Mouse (Mus musculus) E14TG2a.4 (cell line): ENCODE measurements at regions not wholly inside any gene's neighbourhood (a gene's known extent, or its start where the extent isn't known, plus 50 kb on each side); places are given as distances from the start of the nearest gene placed in this dataset.

Experiments
- CTCF ChIP-seq: conservative IDR thresholded peaks from 2 replicates; pipeline ENCODE4 v1.5.1; 2014; ENCODE audit warnings: low read length
- NANOG ChIP-seq: IDR thresholded peaks from 2 replicates; pipeline ENCODE4 v1.6.1; 2014; ENCODE audit warnings: borderline replicate concordance, low read length, mixed read lengths
- POU5F1 ChIP-seq: IDR thresholded peaks from 2 replicates; pipeline ENCODE4 v1.6.1; 2014; ENCODE audit warnings: low read length, borderline replicate concordance

DNA sequence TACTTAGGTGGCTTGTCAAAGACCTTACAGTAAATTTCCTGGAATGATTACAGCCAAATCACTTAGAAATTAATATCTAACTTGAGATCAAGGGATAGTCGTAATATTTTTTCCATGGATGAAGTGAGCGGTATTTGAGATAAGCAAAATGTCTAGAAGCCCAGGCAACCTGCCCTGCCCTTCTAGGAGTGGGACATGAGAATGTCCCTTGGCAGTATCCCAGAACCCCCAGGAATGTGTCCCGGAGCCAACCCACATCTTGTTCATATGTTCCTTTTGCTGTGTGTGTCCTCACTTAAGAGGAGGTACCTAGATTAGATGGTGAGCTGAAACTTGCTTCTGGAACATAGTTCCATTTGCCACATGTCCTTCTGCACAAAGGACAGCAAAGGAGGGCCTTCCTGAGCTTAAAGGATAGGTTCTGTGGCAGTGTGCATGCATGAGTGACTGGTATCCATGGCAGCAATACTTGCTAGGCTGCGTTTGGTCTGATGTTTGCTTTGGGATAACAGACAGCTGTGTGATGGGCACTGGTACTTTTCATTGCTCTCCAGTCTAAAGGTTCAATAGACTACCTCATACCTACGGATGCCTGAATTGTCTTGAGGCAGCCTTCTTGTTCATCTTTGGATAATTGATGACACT lies 231.0 kb upstream of the Krr1 start:
- TF ChIP-seq CTCF (no peak), NANOG (no peak), POU5F1 (no peak)
